Mouse (Mus musculus) telencephalon, adult 2 months (tissue): Measurements from ENCODE around the gene Eml3.
"Not testable (repeated sequence)": the region's sequence is repeated elsewhere in the genome, so short reads cannot be mapped to it uniquely, and the experiment has no call there.

ENCODE experiments used
- DNase-seq: peaks from one replicate; pipeline ENCODE4 v3.0.0-alpha.2; 2011; ENCODE audit warnings: low read depth, low spot score

Gene Eml3

DNA sequence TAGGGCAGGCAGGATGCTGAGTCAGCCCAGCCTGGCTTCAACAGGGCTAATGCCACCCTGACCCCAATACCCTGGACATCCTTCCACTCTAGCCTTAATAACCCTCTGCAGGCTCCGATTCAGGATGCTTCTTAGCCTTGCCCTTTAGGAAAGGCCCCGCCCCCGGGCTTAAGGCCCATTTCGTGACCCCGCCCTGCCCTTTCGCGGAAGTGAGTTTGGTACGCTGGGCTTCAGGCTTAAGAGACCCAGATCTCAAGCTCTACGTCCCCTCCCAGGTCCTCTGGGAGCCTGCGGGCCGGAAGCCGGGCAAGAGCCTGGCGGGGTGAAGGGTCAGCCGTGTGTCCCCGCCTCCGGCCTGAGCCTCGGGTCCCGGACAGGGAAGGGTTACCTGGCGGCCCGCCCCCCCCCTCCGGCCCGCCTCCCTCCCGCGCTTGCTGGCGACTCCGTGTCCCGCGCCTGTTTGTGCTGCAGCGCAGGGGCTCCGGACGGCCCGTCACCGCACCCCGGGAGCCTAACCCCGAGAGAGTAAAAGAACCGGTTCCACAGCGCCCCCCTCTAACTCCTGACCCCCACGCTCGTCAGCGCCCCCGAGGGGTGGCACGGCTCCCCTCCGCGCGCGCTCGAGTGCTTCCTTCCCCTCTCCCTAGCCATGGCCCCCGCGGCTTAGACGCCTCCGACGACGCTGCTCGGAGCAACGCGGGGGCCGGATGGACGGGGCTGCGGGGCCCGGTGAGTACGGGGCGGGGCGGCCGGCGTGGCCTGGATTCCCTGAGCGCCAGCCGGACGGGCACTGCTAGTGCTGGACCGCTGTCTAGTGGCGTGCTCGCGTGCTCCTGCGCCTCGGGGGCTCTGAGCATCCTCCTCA, at the start of gene Eml3, which contains the start of gene Rom1:
TSS of gene Eml3 (plus strand) at position 329 of the 865 bp plus-strand sequence.
TSS of gene Rom1 (minus strand) at position 133 of the 865 bp plus-strand sequence.
- DNase-seq: no peak

DNA sequence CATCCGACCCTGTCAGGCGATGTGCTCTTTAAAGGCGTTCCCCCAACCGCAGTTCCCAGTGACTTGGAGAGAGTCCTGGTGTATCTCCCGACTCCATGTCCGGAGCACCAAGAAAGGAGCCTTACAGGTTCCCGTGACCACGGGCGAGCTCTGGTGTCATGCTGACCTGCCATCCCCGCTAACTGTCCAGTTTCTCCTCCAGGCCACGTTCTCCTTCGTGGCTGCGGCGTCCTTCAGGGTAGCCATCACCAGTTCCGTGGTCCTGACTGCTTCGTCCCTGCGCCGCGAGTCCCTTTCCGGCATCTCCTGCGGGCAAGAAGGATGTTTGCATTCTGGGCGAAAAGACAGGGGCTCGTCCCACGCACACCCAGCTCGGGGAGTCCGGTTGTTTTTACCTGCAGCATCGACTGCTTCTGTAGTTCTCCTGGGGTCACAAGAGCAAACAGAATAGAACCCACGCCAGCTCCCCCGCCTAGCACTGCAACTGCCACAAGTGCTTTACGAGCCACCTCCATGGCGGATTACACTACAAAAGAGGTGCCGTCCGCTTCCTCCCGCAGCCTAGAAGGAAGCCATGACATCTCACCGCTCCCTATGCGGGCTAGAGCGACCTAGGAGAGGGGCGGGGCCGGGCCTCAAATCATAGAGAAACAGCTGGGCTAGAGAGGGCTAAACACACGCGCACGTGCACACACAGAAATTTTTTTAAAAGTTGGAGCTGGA, 48.9 kb upstream of the Eml3 start, which contains the start of gene Uqcc3:
TSS of gene Uqcc3 (minus strand) at position 613 of the 723 bp plus-strand sequence.
- peak; percentile 83 for DNase-seq

DNA sequence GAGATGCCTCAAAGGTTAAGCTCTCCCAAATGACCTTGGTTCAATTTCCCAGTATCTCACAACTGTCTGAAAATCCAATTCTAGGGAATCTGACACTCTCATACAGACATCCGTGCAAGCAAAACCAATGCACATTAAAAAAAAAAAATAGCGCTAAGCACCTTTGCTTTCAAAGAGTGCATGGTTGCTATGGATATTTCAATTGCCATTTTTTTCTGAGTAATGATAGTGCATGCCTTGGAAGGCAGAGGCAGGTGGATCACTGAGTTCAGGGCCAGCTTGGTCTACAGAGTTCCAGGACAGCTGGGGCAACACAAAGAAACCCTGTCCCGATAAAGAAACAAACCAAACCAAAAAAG, 48.3 kb upstream of the Eml3 start:
- DNase-seq: no peak

DNA sequence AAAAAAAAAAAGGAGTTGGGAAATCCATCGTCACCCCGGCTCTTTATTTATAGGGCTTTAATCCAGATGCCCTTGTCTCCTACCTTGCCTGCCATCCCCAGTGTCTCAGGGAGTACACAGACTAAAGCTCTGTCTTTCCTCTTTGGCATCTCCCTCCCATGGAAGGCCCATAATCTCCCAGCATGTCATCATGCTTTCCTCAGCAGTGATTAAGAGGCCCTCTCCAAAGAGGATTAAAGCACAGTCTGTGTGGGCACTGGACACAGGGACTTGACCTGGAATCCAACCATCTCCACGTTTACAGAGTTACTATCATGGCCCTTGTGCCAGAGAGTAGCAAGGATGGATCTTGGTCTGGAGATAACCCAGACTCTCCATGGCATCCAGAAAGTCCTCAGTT, 45.7 kb upstream of the Eml3 start, which contains the start of the genes Lbhd1 and Gm49403:
TSS of gene Lbhd1 (plus strand) at position 117 of the 400 bp plus-strand sequence.
TSS of gene Gm49403 (plus strand) at position 315 of the 400 bp plus-strand sequence.
- DNase-seq: no peak

DNA sequence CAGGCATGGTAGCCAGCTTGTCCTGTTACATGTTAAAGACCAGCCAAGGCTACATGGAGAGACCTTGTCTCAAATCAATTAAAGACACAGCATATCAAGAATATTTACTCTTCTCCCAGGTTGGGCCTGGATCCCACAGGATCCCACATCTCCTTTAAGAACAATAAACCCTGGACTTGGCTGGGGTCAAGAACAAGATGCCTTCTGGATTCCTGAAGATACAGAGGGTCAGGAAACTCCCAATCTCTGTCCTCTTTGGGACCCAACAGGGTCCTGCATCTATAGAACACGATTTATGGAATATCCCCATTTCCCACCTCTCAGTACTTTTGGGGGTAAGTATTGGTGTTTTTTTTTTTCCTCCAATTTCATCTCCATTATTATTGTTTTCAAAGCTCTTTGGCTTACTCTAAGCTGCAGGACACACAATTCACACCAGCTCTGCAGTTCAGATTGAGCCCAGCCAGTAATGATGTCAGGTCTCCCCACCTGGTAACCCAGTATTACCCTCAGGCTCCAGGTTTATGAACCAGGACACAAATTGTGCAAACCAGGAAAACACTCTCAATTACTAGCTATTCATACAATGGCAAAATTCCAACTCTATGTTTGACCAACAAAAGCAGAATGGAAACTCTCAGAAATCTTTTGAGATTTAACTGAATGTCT, 42.3 kb upstream of the Eml3 start:
- DNase-seq: no peak

DNA sequence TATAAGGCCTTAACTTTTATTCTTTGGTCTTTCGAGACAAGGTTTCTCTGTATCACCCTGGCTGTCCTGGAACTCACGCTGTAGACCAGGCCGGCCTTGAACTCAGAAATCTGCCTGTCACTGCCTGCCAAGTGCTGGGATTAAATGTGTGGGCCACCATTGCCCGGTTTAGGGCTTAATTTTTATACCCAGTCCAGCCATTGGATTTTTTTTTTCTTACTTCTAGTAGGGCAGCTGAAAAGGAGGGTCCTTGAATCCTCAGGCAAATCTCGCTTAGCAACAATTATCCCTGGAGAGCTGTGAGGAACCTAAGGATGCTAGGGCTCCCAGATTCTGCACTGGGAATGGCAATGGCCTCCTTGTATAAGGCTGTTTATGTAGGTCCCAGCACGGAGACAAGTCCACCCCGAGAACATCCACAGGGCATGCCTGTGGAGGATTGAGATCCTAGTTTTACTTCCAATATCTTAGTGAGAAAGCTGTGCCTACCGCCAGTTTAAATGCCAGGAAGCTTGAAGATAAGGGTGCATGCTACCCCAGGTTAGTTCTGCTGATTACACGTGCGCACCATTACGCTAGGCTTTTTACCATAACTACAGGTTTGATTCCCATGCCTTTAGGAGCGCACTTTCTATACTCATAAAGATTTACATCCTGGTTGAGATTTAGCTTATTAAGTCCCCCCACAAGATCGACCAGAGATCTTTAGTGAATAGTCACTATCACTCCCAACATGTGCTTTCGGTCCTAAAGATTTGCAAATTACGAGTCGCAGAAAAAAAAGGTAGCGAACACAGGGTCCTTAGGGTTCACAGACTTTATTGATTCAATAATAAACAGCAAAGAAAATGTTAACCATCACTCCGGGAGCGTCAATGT, 41.5 kb upstream of the Eml3 start:
- DNase-seq: no peak

DNA sequence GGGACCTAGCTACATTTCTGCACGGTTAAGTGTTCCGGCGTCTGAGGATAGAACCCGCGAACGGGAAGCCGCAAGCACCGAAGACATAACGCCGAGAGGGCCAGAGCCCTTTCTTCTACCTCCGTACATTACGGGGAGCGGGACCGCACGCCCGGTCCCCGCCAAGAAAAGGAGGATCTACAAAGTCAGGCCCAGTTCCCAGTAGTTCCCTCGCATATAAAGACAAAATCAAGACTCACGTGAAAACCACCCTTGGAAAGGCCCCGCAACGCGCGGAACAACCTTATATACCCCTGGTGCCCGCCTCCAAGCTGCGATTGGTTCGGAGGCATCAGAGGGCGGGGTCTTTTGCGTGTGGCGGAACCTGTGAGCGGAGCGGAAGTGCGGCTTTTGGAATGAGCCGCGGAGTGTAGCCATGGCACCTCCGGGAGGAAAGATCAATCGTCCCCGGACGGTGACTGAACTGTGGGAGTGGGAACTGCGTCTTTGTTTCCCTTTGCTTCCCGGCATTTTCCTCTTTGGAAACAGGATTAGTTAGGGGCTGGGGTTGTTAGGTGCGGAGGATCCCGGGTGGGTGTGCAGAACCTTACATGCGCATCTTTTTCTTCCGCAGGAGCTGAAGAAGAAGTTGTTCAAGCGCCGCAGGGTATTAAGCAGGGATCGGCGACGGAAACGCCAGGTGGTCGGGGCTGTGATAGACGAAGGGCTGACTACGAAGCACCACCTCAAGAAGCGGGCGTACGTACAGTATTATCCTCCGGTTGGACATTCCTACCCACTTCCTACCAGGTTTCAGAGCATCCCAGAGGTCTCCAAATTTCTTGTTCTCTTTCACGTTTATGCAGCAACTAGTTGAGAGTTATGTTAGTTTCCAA, 40.6 kb upstream of the Eml3 start, which contains the start of the genes 1810009A15Rik and Gm49416:
TSS of gene 1810009A15Rik (plus strand) at position 343 of the 875 bp plus-strand sequence.
TSS of gene Gm49416 (plus strand) at position 416 of the 875 bp plus-strand sequence.
- DNase-seq: peak; percentile 92

DNA sequence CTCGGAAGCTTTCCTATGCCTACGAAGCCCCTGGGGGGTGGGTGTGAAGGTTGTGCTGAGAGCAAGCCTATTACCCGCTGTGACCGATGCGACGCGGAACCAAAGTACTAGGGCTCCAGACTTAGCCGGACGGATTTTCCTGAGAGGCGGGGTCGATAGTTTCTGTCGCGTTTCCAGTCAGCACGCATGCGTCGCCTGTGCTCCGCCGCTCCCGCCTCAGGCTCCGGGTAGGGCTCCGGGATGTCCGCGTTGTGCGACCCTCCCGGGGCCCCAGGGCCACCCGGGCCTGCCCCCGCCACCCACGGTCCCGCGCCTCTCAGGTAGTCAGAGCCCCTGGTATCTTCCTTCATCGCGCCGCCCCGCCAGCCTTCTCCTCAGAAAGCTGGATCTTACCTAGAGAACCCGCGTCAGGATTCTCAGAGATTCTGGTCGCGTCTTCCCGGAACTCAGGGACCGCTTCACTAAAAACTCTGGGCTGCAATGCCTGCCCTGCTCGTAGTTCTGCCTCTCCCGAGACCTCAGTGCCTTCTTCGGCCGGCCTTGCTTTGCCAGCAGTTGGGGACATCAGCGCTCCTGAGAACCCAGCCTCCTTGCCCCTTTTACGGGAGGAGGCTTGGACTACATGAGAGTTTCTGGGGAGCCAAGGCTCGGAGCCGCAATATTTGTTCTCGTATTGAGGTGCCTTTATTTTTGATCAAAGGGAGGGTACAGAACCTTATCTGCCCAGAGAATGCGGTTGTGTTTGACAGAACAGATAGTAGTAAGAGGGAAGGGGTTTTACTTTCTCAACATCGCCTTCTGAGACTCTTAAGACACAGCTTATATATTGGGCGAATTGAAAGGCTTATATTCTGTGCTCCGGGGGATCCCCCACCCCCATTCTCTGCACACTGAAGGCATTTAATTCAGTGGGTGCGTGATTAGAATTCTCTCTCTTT, 36.3 kb upstream of the Eml3 start, which contains the start of gene Ints5:
TSS of gene Ints5 (plus strand) at position 177 of the 938 bp plus-strand sequence.
- DNase-seq: peak; percentile 87

DNA sequence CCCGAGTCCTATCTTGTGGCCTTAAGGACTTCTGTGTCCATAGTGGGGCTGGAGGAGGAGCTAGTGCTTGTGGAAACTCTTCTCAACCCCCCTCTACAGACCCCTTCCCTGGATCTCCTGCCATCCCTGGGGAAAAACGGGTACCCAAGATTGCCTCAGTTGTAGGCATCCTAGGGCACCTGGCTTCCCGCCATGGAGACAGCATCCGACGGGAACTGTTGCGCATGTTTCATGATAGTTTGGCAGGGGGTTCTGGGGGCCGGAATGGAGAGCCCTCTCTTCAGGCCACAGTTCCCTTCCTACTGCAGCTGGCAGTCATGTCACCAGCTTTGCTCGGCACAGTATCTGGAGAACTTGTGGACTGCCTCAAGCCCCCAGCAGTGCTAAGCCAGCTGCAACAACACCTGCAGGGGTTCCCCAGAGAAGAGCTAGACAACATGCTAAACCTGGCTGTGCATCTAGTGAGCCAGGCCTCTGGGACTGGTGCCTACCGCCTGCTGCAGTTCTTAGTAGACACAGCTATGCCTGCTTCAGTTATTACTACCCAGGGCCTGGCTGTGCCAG, 33.9 kb upstream of the Eml3 start:
- no peak for DNase-seq

DNA sequence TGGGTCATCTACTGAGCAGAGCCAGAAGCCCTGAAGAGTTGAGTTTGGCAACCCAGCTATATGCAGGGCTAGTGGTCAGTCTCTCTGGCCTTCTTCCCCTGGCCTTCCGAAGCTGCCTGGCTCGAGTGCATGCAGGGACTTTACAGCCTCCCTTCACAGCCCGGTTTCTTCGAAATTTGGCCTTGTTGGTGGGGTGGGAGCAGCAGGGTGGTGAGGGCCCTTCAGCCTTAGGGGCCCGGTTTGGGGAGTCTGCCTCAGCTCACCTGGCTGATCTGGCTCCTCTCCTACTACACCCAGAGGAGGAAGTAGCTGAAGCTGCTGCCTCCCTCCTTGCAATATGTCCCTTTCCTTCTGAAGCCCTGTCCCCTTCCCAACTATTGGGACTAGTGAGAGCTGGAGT, 33.1 kb upstream of the Eml3 start:
- DNase-seq: not testable (repeated sequence)

DNA sequence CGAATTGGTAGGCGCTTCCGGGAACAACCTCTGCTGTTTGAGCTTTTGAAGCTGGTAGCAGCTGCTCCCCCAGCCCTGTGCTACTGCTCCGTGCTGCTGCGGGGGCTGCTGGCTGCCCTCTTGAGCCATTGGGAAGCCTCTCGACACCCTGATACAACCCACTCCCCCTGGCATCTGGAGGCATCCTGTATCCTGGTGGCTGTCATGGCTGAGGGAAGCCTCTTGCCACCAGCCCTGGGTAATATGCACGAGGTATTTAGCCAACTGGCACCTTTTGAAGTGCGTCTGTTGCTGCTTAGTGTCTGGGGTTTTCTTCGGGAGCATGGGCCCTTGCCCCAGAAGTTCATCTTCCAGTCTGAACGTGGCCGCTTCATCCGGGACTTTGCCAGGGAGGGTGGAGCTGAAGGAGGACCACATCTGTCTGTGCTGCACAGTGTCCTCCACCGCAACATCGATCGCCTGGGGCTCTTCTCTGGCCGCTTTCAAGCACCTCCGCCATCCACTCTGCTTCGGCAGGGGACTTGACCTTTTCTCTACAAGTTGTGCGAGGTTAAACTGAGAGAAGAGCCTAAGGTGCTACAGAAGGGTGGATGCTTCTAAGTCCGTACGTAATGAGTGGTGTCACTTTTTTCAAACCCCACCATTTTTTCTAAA, 32.0 kb upstream of the Eml3 start:
- DNase-seq: not testable (repeated sequence)

DNA sequence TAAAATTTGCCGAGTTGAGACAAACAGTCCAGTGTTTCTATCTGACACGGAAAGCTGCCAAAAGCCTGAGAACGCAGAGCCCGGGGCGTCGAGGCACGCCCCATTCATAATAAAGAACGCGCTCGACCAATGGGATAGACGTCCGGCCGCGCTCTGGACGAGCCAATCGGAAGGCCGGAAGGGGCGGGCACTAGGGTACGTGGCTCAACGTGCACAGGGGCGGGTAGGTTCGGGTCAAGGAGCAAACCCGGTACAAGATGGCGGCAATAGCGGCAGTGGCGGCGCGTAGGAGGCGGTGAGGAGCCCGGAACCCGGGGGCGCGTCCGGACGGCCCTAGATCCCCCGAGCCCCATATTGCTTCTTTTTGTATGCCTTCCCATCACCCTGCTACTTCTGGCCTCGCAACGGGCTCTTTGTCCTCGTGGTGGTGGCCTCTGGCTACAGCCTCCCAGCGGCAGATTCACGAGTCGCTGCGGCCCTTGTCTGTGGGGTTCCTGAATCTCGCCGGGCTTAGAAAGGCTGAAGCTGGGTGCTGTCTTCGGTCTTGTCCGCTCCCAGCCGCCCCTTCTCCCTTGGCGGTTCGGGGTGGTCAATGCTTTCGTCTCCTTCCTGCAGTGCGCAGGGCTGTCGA, 31.4 kb upstream of the Eml3 start, which contains the start of gene Ganab:
TSS of gene Ganab (plus strand) at position 207 of the 631 bp plus-strand sequence.
- DNase-seq: peak; percentile 92

DNA sequence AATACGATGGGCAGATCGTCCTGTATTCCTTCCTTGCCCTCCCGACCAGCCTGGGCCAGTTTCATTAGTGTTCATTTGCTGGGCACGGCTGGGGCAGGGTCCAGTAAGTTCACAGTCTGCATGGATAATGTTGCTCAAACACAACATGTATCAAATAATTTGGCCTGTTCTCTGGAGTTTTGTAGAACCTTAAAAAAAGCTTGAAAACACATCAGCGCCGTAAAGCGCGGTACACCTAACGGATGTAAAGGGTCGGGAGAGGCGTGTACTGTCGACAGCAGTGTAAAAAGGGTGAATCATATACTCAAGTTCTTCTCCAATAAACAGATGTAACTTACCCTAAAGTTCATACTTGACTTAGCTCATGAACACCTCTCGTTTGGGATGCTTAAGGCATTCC, 30.8 kb upstream of the Eml3 start:
- DNase-seq: no peak

DNA sequence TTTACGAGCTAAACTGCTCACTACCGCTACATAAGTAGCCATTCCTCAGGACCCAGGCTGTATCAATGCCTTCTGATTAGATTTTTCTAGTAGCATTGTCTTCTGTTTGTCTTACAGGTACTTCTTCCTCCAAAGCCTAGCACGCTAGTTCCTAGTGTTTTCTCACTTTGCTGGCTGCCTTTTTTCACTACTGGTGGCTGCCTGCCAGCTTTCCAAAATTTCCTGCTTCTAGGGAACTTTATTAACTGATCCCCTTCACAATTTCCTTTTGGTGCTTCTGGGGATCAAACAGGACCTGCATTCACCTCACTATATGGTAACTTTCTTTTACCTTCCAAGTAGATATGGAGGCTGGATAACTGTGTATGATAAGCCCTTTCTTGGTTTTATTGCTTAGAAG, 30.3 kb upstream of the Eml3 start:
- no peak for DNase-seq

DNA sequence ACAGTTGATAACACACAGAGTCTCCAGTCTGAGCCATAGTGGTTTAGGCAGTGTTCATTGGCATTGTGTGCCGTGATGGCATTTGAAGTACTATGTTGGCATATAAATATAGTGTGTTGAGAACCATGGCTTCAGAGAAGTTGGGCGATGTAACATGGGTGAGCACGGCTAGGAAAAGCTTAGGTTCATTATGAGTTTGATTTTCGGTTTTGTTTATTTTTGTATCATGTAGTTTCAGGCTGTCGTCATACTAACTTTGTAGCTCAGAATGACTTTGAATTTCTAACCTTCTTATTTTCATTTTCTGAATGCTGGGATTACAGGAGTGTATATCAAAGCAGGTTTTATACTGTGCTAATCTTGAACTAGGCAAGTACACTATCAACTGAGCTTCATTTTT, 25.9 kb upstream of the Eml3 start:
- no peak for DNase-seq

DNA sequence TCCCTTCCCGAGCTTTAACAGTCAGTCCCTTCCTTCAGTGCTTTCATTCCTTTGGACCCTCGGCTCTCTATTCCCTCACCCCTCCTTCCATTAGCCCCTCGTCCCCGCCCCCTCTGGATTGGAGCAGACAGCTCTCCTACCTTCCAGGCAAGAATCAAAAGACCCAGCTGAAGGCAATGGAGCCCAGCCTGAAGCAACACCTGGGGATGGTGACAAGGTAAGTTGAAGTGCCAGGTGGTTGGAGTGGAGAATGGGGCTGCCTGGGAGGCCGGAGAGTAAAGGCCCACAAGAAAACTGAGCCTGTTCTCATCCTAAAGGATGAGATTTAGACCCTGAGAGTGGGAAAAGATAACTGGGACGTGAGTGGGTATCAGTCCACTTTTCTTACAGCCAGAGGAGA, 20.8 kb upstream of the Eml3 start:
- no peak for DNase-seq

DNA sequence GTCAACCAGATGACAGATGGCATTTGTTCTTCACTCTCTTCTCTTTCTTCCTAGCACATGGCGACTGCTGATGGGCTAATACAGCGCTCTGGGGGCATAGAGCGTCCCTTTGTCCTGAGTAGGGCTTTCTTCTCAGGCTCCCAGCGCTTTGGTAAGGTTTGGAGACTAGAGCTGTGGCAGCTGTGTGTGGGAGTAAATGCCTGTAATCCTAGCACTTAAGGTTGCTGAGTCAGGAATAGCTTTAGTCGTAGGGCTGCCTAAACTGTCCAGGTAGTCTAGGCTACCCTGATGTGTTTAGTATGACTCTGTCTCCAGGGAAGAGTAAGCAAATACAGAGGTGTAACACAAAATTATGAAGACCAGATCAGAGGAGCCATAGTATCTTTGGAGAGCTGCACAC, 17.5 kb upstream of the Eml3 start:
- DNase-seq: no peak
